ENCODE assay signal across 8 mouse cellular contexts in genomic region chr2:181496281-181496680, GRCm38 (mm10). TPM values are rescaled to one million over a fixed set of nuclear protein-coding genes. Genes with fewer than 3 reads are reported as not detected.
DNase-seq lines count a peak whose midpoint lies in the region; ATAC-seq lines count a peak whose summit lies in the region.

No protein-coding gene starts in this region.

- DNase-seq in cerebellum, adult 11 months, result peak; percentile 34
- DNase-seq in cerebellum, postnatal 36 days, result peak; percentile 35 to 38
- DNase-seq in gastrocnemius, postnatal 10 days, result peak; percentile 69
- DNase-seq in intestine, embryonic 14.5 days (ENCODE audit: low spot score), result peak; percentile 86
- DNase-seq in limb, embryonic 10.5 days (ENCODE audit: low spot score), result peak; percentile 74
- peak; percentile 59 for DNase-seq in midbrain, embryonic 10.5 days (ENCODE audit: low spot score)
- DNase-seq in spleen, adult 18-20 months, result peak; percentile 38 to 67

- peak overlapping the region; percentile 46 for H3K9ac ChIP-seq in intestine, embryonic 14.5 days (ENCODE audit: low read length)

- H3K9me3 ChIP-seq in intestine, embryonic 14.5 days (ENCODE audit: control insufficient read depth, low read length), result no peaks in the 10 kb centered on the region
- H3K9me3 ChIP-seq in limb, embryonic 10.5 days (replicated peaks), result no peaks in the 10 kb centered on the region
- no peaks in the 10 kb centered on the region for H3K9me3 ChIP-seq in midbrain, embryonic 10.5 days (replicated peaks)

- H3K27ac ChIP-seq in intestine, embryonic 14.5 days (ENCODE audit: low read depth), result peak overlapping the region; percentile 96
- H3K27ac ChIP-seq in limb, embryonic 10.5 days, result peak overlapping the region; percentile 88; the same call in 1 of the 2 replicates
- peak overlapping the region; percentile 92 for H3K27ac ChIP-seq in midbrain, embryonic 10.5 days (replicated peaks)

- peaks cover 14% of the 10 kb centered on the region for H3K4me1 ChIP-seq in intestine, embryonic 14.5 days (replicated peaks; ENCODE audit: control insufficient read depth, insufficient read depth, low read length)
- peaks cover 17% of the 10 kb centered on the region for H3K4me1 ChIP-seq in limb, embryonic 10.5 days
- peaks cover 24% of the 10 kb centered on the region for H3K4me1 ChIP-seq in midbrain, embryonic 10.5 days

- peak overlapping the region; percentile 90 for H3K4me2 ChIP-seq in intestine, embryonic 14.5 days (ENCODE audit: low read length)

- no peak for ATAC-seq in cerebellum, adult (ENCODE audit: insufficient number of reproducible peaks, low FRiP score, low TSS enrichment)
- ATAC-seq in intestine, embryonic 14.5 days (replicated peaks; ENCODE audit: low FRiP score, low TSS enrichment, low read depth), result peak; percentile 70

- no peaks in the 10 kb centered on the region for H3K27me3 ChIP-seq in intestine, embryonic 14.5 days (replicated peaks; ENCODE audit: control insufficient read depth, insufficient read depth, low read length)
- H3K27me3 ChIP-seq in limb, embryonic 10.5 days (ENCODE audit: low read depth, poor library complexity, severe bottlenecking), result no peaks in the 10 kb centered on the region
- no peaks in the 10 kb centered on the region for H3K27me3 ChIP-seq in midbrain, embryonic 10.5 days (ENCODE audit: low read depth, poor library complexity, severe bottlenecking)

- peaks cover 23% of the 10 kb centered on the region for H3K36me3 ChIP-seq in intestine, embryonic 14.5 days (ENCODE audit: control insufficient read depth, insufficient read depth, low read length)
- peaks cover 22% of the 10 kb centered on the region for H3K36me3 ChIP-seq in limb, embryonic 10.5 days
- peaks cover 21% of the 10 kb centered on the region for H3K36me3 ChIP-seq in midbrain, embryonic 10.5 days

- WGBS in intestine, embryonic 14.5 days, result 14% methylated on average over 8 of the region's 8 CpGs
- 14% methylated on average over 8 of the region's 8 CpGs for WGBS in limb, embryonic 10.5 days
- 14% methylated on average over 8 of the region's 8 CpGs for whole genome bisulfite sequencing in midbrain, embryonic 10.5 days

- peak overlapping the region; percentile 99 for H3K4me3 ChIP-seq in intestine, embryonic 14.5 days (ENCODE audit: low read depth, low read length)
- peak overlapping the region; percentile 93 for H3K4me3 ChIP-seq in limb, embryonic 10.5 days
- H3K4me3 ChIP-seq in midbrain, embryonic 10.5 days, result peak overlapping the region; percentile 91

RNA-seq across cellular contexts. Expression of gene Tpd52l2, which starts 0.7 kb away (rescaled TPM):
- 10 to 100 TPM; 69.9 to 72.9 TPM for total RNA-seq in gastrocnemius, postnatal 10 days (2021)
- 152 and 172 TPM in 2 replicates for polyA plus RNA-seq in intestine, embryonic 14.5 days (2014; fragmentation: Nextera tagmentation; extraction: Ambion mirVana)
- 176 and 185 TPM in 2 replicates for polyA plus RNA-seq in limb, embryonic 10.5 days (2016; fragmentation: Nextera tagmentation; extraction: Ambion mirVana)
- 164 and 167 TPM in 2 replicates for polyA plus RNA-seq in midbrain, embryonic 10.5 days (2016; fragmentation: Nextera tagmentation; extraction: Ambion mirVana)

RNA-seq across cellular contexts. Expression of gene Abhd16b, which starts 3.3 kb away (rescaled TPM):
- not detected for total RNA-seq in gastrocnemius, postnatal 10 days (2021)
- 0.14 and 0.36 TPM in 2 replicates for polyA plus RNA-seq in intestine, embryonic 14.5 days (2014; fragmentation: Nextera tagmentation; extraction: Ambion mirVana)
- polyA plus RNA-seq in limb, embryonic 10.5 days (2016; fragmentation: Nextera tagmentation; extraction: Ambion mirVana), result 0.08 and 0.21 TPM in 2 replicates
- polyA plus RNA-seq in midbrain, embryonic 10.5 days (2016; fragmentation: Nextera tagmentation; extraction: Ambion mirVana), result 0.07 TPM in 1 of 2 replicates, not detected in the other

RNA-seq across cellular contexts. Expression of gene Dnajc5, which starts 24.0 kb away (rescaled TPM):
- total RNA-seq in gastrocnemius, postnatal 10 days (2021), result 10 to 100 TPM; 67.5 to 70.1 TPM
- polyA plus RNA-seq in intestine, embryonic 14.5 days (2014; fragmentation: Nextera tagmentation; extraction: Ambion mirVana), result 79.4 and 79.8 TPM in 2 replicates
- polyA plus RNA-seq in limb, embryonic 10.5 days (2016; fragmentation: Nextera tagmentation; extraction: Ambion mirVana), result 86.6 and 97.6 TPM in 2 replicates
- polyA plus RNA-seq in midbrain, embryonic 10.5 days (2016; fragmentation: Nextera tagmentation; extraction: Ambion mirVana), result 95.6 and 110 TPM in 2 replicates

RNA-seq across cellular contexts. Expression of gene Zbtb46, which starts 37.1 kb away (rescaled TPM):
- 1 to 10 TPM; 5.8 to 8.4 TPM for total RNA-seq in gastrocnemius, postnatal 10 days (2021)
- polyA plus RNA-seq in intestine, embryonic 14.5 days (2014; fragmentation: Nextera tagmentation; extraction: Ambion mirVana), result 9.1 and 11.1 TPM in 2 replicates
- 17.5 and 17.7 TPM in 2 replicates for polyA plus RNA-seq in limb, embryonic 10.5 days (2016; fragmentation: Nextera tagmentation; extraction: Ambion mirVana)
- polyA plus RNA-seq in midbrain, embryonic 10.5 days (2016; fragmentation: Nextera tagmentation; extraction: Ambion mirVana), result 16.8 and 19.0 TPM in 2 replicates

Comparison
In these comparisons a context has a peak if more than half of its experiments do, and no peak if none do; other contexts are left out.
1. DNase-seq: peak in every context shown above with its lines; median percentile 86 in intestine, embryonic 14.5 days; 74 in limb, embryonic 10.5 days; 69 in gastrocnemius, postnatal 10 days; 59 in midbrain, embryonic 10.5 days; 52 in spleen, adult 18-20 months; 36 in cerebellum, postnatal 36 days; 34 in cerebellum, adult 11 months.